Mouse (Mus musculus): ENCODE data around the gene Inpp4b.

The Inpp4b gene

DNA sequence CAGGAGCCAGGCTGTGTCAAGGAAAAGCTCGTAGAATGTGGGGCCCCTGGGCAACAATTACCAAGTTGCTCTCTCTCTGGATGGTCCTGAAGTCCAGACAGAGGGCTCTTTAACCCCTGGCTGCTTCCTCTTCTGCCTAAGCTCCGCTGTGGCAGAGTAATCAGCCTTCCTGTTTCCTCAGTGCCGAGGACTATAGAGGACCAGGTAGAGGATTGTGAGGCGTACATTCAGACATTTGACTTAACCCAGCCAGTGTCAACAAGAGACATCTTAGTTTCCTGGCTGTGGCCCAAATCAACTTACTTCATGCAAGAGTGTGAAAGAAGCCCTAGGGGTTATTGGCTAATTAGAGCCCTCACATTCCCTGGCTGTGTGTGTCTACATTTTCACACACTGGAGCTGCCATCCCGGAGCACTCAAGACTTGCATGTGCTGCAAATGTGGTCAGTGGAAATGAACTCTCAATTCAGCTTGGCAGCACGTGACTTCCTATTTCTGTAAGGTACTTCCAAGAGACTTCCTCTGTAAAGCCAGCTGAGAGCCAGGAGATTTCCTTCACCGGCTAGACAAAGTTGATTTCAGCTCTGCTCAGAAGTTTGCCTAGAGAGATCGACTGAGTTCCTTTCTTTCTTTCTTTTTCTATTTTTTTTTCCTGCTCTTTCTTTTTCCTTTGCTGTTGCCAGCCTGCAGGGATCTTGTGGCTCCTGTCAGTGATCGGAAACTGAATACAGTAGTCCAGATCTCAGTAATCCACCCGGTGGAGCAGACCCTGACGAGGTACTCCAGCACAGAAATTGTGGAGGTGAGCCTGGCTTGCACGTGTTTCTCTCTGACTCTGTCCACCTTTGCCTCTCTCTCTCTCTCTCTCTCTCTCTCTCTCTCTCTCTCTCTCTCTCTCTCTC, 425.3 kb downstream of the Inpp4b start:
- in situ Hi-C loops (cut with MboI; ENCODE audit: low pct_unique_long_range_greater_than_20kb in 1 of 2, low sequenced_read_pairs in 2 of 2, unreplicated experiment in 1 of 2) = no loop called here

DNA sequence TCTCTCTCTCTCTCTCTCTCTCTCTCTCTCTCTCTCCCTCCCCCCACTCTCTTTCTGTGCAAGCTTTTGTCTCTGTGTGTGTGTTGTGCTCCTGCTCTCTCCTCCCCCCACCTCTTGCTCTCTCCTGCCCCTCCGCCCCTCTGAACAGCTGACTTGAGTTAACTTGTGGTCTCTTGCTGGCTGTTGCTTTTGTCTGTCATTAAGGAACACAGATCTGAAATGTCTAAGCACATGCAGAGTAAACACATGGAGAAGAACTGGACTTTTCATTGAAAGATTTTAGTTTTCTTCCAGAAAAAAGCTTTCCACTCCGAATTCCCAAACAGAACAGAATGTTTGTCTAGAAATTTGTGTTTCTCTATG, 425.9 kb downstream of the Inpp4b start:
- in situ Hi-C loops (cut with MboI; ENCODE audit: low pct_unique_long_range_greater_than_20kb in 1 of 2, low sequenced_read_pairs in 2 of 2, unreplicated experiment in 1 of 2) = no loop called here

GRCm38 (mm10) chr8:81768731-81769445, 426.5 kb downstream of the Inpp4b start:
- in situ Hi-C loops (cut with MboI; ENCODE audit: low pct_unique_long_range_greater_than_20kb in 1 of 2, low sequenced_read_pairs in 2 of 2, unreplicated experiment in 1 of 2) = no loop called here

DNA sequence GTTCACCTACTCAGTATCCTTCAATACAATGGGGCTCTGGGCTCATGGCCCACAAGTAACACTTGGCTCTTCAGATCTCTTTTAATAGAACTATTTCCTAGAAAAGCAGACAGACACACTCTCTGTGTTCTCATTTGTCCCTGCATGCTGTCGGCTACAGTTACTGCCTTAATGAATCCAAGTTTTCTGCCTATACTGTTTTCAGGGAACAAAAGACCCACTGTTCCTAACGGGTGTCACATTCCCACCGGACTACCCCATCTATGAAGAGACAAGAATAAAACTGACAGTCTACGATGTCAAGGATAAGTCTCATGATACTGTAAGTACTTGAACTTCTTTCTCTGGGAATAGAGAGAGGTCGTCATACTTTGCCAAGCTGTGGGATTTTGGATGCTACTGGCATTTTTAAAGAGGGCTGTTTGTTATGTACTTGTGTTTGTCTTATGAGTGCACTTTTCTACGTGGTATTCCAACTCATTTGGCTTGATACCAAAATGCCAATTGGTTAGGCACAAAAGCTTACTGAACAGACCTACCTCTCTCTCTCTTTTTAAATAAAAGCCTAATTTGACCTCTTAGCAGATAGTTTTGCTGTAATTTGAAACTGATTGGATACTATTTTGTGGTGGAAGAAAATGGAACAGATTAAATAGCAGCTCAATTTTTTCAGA, 428.4 kb downstream of the Inpp4b start:
- in situ Hi-C loops (cut with MboI; ENCODE audit: low pct_unique_long_range_greater_than_20kb in 1 of 2, low sequenced_read_pairs in 2 of 2, unreplicated experiment in 1 of 2) = no loop called here

DNA sequence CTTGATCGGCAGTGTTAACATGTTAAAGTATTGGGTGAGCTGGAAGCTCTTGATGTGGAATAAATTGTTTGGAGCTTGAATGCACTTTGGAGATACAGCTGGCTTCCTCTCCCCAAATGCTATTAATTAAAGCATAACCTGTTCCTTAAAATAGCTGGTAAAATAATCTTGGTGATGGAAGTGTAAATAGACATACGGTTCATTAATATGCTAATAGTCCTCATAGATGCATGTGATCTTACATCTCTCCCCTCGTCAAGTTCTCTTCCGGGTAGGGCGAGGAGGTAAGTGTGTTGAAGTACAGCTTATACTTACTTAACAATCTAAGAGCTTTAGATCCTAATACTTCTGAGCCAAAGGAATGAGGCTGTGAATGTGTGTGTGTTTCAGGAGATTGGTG, 430.5 kb downstream of the Inpp4b start:
- in situ Hi-C loops (cut with MboI; ENCODE audit: low pct_unique_long_range_greater_than_20kb in 1 of 2, low sequenced_read_pairs in 2 of 2, unreplicated experiment in 1 of 2) = no loop called here

GRCm38 (mm10) chr8:81773305-81773965, 431.1 kb downstream of the Inpp4b start:
- in situ Hi-C loops (cut with MboI; ENCODE audit: low pct_unique_long_range_greater_than_20kb in 1 of 2, low sequenced_read_pairs in 2 of 2, unreplicated experiment in 1 of 2) = no loop called here

DNA sequence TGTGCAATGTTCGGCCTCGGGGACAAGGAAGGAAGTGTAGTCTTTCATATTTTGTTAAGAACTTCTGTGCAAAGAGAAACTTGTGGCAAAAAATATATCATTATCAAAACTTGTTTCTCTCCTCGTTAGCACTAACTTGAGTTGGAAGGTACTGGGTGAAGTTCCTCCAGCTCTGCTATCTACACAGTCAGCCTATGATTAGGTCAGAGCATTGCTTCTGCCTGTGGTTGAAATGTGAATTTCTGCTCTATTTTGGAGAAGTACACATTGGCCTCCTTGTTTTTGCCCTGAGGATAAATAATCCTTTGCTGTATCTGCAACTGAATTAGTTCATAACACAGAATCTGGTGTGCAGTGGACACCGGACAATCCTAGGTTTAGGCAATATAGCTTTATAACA, 431.7 kb downstream of the Inpp4b start:
- in situ Hi-C loops (cut with MboI; ENCODE audit: low pct_unique_long_range_greater_than_20kb in 1 of 2, low sequenced_read_pairs in 2 of 2, unreplicated experiment in 1 of 2) = no loop called here

DNA sequence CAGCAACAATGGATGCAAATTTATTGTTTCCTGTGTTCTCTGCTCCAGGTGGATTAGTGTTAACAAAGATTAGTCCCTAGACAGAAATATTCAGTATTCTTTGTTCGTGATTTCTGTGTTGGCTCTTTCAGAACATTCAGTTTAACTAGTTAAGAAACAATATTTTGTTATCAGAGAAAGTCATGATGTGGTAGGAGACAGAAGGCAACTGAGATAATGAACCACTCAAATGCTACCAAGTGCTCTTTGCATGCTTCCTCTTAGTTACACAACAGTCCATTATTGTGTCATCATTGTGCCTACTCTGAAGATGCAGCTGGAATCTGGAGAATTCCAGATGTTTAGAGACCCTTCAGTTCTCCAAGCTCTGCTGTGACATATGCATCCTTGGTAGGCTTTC, 432.1 kb downstream of the Inpp4b start:
- in situ Hi-C loops (cut with MboI; ENCODE audit: low pct_unique_long_range_greater_than_20kb in 1 of 2, low sequenced_read_pairs in 2 of 2, unreplicated experiment in 1 of 2) = no loop called here

- in situ Hi-C loops (cut with MboI; ENCODE audit: low pct_unique_long_range_greater_than_20kb in 1 of 2, low sequenced_read_pairs in 2 of 2, unreplicated experiment in 1 of 2) = no loop called here
Measured at GRCm38 (mm10) chr8:81776516-81777237, 434.3 kb downstream of the Inpp4b start.

GRCm38 (mm10) chr8:81777704-81778103, 435.3 kb downstream of the Inpp4b start:
- in situ Hi-C loops (cut with MboI; ENCODE audit: low pct_unique_long_range_greater_than_20kb in 1 of 2, low sequenced_read_pairs in 2 of 2, unreplicated experiment in 1 of 2) = no loop called here

DNA sequence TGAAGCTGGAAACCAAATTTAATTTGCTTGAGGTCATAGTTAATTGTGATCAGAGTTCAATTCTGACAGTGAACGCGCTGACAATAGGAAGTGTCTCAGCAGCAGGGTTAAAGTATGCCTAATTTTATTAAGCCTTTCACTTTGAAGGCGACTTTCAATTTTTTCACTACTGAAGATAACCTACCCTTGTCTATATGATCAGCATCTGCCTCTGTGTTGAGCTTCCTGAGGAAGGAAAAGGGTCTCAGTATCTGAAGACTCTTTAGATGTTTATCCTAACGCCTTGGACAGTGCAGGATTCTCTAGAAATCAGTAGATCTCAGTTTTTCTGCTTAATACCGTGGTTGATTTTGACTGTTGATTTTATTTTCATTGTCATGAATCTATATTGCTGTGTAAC, 437.1 kb downstream of the Inpp4b start:
- in situ Hi-C loops (cut with MboI; ENCODE audit: low pct_unique_long_range_greater_than_20kb in 1 of 2, low sequenced_read_pairs in 2 of 2, unreplicated experiment in 1 of 2) = no loop called here

GRCm38 (mm10) chr8:81780166-81780565, 437.8 kb downstream of the Inpp4b start:
- in situ Hi-C loops (cut with MboI; ENCODE audit: low pct_unique_long_range_greater_than_20kb in 1 of 2, low sequenced_read_pairs in 2 of 2, unreplicated experiment in 1 of 2) = no loop called here

DNA sequence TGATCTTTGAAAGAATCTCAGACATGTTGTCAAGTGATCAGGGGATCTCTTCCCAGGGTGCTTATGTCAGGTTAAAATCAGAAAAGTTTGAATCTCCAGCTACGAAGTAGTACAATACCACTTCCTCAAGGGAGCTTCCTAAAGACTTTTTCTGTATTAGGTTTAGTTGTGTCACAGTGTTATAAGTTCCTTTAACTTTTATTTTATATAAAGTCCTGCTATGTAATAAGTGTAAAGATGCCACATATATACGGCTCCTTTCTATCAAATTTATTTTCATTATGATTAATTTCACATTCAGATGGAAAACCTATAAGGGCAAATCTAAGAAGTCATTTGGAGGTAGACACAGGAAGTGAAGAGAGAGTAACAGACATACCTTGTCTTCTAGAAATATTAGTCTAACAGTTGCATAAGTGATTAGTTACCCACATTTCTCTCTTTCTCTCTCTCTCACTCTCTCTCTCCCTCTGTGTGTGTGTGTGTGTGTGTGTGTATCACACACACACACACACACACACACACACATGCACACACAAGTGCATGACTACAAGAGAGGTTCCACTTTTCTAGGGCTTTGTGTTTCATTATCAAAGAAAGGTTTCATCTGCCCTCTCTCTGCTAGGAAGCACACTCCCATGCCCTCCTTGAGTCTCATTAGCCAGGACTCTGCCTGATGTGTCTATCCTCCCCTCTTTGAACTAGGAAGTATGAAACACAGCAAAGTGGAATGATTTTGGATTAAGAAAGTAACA, 438.7 kb downstream of the Inpp4b start:
- in situ Hi-C loops (cut with MboI; ENCODE audit: low pct_unique_long_range_greater_than_20kb in 1 of 2, low sequenced_read_pairs in 2 of 2, unreplicated experiment in 1 of 2) = no loop called here

DNA sequence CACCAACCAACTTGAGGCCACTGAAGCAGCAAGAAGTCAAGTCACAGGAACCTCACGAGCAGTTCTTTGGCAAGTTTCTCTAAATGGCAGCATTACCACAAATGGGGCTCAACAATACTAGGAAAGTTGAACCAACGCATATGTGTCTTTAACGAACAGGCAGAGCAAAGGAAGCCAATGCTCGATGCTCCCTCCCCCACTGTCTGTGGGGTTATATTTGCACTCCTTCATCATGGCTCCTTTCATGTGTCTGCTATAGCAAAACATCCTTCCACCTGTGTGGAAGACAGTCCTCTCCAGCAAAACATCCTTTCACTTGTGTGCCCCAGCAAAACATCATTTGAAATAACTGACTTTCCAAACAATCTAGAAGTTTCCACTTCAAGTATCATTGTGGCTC, 440.4 kb downstream of the Inpp4b start:
- in situ Hi-C loops (cut with MboI; ENCODE audit: low pct_unique_long_range_greater_than_20kb in 1 of 2, low sequenced_read_pairs in 2 of 2, unreplicated experiment in 1 of 2) = no loop called here

GRCm38 (mm10) chr8:81784775-81785174, 442.4 kb downstream of the Inpp4b start:
- in situ Hi-C loops (cut with MboI; ENCODE audit: low pct_unique_long_range_greater_than_20kb in 1 of 2, low sequenced_read_pairs in 2 of 2, unreplicated experiment in 1 of 2) = no loop called here

DNA sequence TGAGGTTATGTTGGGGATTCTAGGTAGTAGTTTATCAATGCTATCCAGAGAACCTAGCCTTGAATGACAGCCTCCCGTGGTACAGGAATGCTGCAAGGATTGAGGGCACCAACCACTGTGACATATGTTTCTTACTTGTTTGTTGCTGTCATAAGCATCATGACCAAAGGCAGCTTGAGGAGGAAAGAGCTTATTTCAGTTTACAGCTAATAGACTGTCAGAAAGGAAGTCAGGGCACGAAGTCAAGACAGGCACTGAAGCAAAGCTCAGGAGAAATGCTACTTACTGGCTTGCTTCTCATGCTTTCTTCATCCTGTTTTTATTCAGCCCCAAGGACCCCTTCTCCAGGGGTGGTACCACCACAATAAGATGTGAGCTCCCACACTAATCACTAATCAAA, 446.1 kb downstream of the Inpp4b start:
- in situ Hi-C loops (cut with MboI; ENCODE audit: low pct_unique_long_range_greater_than_20kb in 1 of 2, low sequenced_read_pairs in 2 of 2, unreplicated experiment in 1 of 2) = no loop called here

DNA sequence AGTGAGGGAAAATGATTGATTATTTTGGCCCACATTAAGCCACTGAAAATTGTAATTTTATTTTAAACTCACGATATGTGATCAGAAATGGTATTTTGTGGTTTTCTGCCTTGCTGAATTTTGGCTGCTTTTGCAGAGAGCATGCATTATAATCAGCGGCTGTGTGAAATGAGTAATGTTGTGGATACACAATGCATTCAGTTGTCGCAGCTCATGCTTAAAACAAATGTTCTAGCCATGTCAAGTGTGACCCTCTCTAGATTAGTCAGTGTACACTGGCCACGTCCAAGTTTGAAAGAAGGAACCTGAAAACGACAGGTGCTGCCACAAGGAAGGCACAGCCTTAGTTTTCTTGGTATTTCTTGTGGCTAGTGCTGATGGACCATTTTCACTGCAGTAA, 450.3 kb downstream of the Inpp4b start:
- in situ Hi-C loops (cut with MboI; ENCODE audit: low pct_unique_long_range_greater_than_20kb in 1 of 2, low sequenced_read_pairs in 2 of 2, unreplicated experiment in 1 of 2) = no loop called here

- in situ Hi-C loops (cut with MboI; ENCODE audit: low pct_unique_long_range_greater_than_20kb in 1 of 2, low sequenced_read_pairs in 2 of 2, unreplicated experiment in 1 of 2) = no loop called here
Measured at GRCm38 (mm10) chr8:81798501-81798900, 456.1 kb downstream of the Inpp4b start.
